In the genomic region with DNA sequence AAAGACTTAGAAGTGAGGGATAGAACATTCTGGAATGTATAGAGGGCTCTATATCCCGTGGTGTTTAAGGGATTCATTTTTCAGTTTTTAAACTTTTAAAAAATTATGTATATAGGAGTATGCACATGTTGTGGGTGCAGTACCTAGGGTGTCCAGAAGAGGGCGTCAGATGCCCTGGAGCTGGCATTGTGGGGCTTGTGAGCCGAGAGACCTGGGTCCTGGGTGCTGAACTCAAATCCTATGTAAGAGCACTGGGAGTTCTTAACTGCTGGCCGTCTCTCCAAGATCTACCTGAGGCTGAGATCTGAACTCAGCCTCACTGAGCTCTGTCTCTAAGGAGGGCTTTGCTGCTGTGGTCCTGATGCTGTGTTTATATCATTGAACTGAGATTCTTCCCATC, we compare ENCODE assay signal across 12 mouse cellular contexts. TPM values are rescaled to one million over a fixed set of nuclear protein-coding genes. Genes with fewer than 3 reads are reported as not detected.
DNase-seq lines count a peak whose midpoint lies in the region; ATAC-seq and TF ChIP-seq lines count a peak whose summit lies in the region.
"Had no signal": no experiment of that assay in that cellular context is flagged by ENCODE, and none has a peak within 500 bp of the region (broad histone marks: within the 10 kb centered on the region; RNA-seq: fewer than 3 reads in every experiment).

No protein-coding gene starts in this region.

- WGBS in forebrain, embryonic 11.5 days, result 64% methylated on average over 4 of the region's 4 CpGs
- 63% methylated on average over 4 of the region's 4 CpGs for WGBS in forebrain, embryonic 16.5 days
- 55% methylated on average over 4 of the region's 4 CpGs for WGBS in kidney, postnatal 0 days
- WGBS in stomach, postnatal 0 days, result 63% methylated on average over 4 of the region's 4 CpGs

- no peak for ATAC-seq in forebrain, embryonic 11.5 days (replicated peaks; ENCODE audit: low FRiP score)
- no peak for ATAC-seq in forebrain, embryonic 16.5 days
- ATAC-seq in kidney, postnatal 0 days (replicated peaks; ENCODE audit: low FRiP score, low read depth), result no peak
- no peak for ATAC-seq in stomach, postnatal 0 days (ENCODE audit: low FRiP score, low TSS enrichment)

- H3K9ac ChIP-seq in forebrain, embryonic 11.5 days (ENCODE audit: low read length), result no peak overlapping the region
- H3K9ac ChIP-seq in forebrain, embryonic 16.5 days (replicated peaks; ENCODE audit: low read depth, low read length), result no peak overlapping the region
- H3K9ac ChIP-seq in kidney, postnatal 0 days (ENCODE audit: low read depth, low read length), result no peak overlapping the region
- H3K9ac ChIP-seq in stomach, postnatal 0 days (ENCODE audit: low read length), result no peak overlapping the region
- H3K9ac ChIP-seq: forebrain, embryonic 12.5 days had no signal

- no peak overlapping the region for H3K4me2 ChIP-seq in forebrain, embryonic 11.5 days (ENCODE audit: low read depth, low read length, severe bottlenecking)
- no peak overlapping the region for H3K4me2 ChIP-seq in forebrain, embryonic 16.5 days (ENCODE audit: low read length)
- H3K4me2 ChIP-seq in kidney, postnatal 0 days (ENCODE audit: low read length), result no peak overlapping the region
- H3K4me2 ChIP-seq in stomach, postnatal 0 days (replicated peaks; ENCODE audit: low read depth), result no peak overlapping the region
- H3K4me2 ChIP-seq: forebrain, embryonic 12.5 days had no signal

- H3K4me1 ChIP-seq in forebrain, embryonic 11.5 days (replicated peaks; ENCODE audit: control insufficient read depth, insufficient read depth, low read length), result no peaks in the 10 kb centered on the region
- H3K4me1 ChIP-seq in forebrain, embryonic 16.5 days (replicated peaks; ENCODE audit: control insufficient read depth, insufficient read depth, low read length), result no peaks in the 10 kb centered on the region
- H3K4me1 ChIP-seq in kidney, postnatal 0 days (replicated peaks; ENCODE audit: insufficient read depth, low read length), result no peaks in the 10 kb centered on the region
- H3K4me1 ChIP-seq in stomach, postnatal 0 days (replicated peaks; ENCODE audit: control insufficient read depth, insufficient read depth), result no peaks in the 10 kb centered on the region

- no peak overlapping the region for H3K4me3 ChIP-seq in forebrain, embryonic 11.5 days (ENCODE audit: low read depth, low read length)
- no peak overlapping the region for H3K4me3 ChIP-seq in forebrain, embryonic 16.5 days (replicated peaks; ENCODE audit: low read length)
- H3K4me3 ChIP-seq in kidney, postnatal 0 days (replicated peaks; ENCODE audit: low read depth, low read length), result no peak overlapping the region
- H3K4me3 ChIP-seq in stomach, postnatal 0 days (ENCODE audit: low read depth, low read length), result no peak overlapping the region
- H3K4me3 ChIP-seq: forebrain, embryonic 12.5 days had no signal

- no peak for TF ChIP-seq EP300 in stomach, postnatal 0 days (optimal IDR thresholded peaks at IDR 0.05)

- TF ChIP-seq CTCF in kidney, postnatal 0 days (IDR thresholded peaks at IDR 0.05; ENCODE audit: low read depth), result peak; percentile 30; the same call in 1 of the 2 replicates
- TF ChIP-seq CTCF in stomach, postnatal 0 days (IDR thresholded peaks at IDR 0.05; ENCODE audit: low read depth), result peak; percentile 48

- H3K27me3 ChIP-seq in forebrain, embryonic 11.5 days (ENCODE audit: control insufficient read depth, insufficient read depth, low read length), result no peaks in the 10 kb centered on the region
- no peaks in the 10 kb centered on the region for H3K27me3 ChIP-seq in forebrain, embryonic 16.5 days (replicated peaks; ENCODE audit: control insufficient read depth, insufficient read depth, low read length)
- no peaks in the 10 kb centered on the region for H3K27me3 ChIP-seq in kidney, postnatal 0 days (ENCODE audit: insufficient read depth, low read length)
- no peaks in the 10 kb centered on the region for H3K27me3 ChIP-seq in stomach, postnatal 0 days (ENCODE audit: control insufficient read depth, insufficient read depth, low read length)
- H3K27me3 ChIP-seq: forebrain, embryonic 12.5 days had no signal

- H3K9me3 ChIP-seq in forebrain, embryonic 11.5 days (ENCODE audit: control insufficient read depth, low read length), result no peaks in the 10 kb centered on the region
- no peaks in the 10 kb centered on the region for H3K9me3 ChIP-seq in forebrain, embryonic 16.5 days (ENCODE audit: control insufficient read depth, low read length)
- H3K9me3 ChIP-seq in kidney, postnatal 0 days (replicated peaks; ENCODE audit: low read length), result no peaks in the 10 kb centered on the region
- no peaks in the 10 kb centered on the region for H3K9me3 ChIP-seq in stomach, postnatal 0 days (ENCODE audit: control insufficient read depth, low read length)

- H3K27ac ChIP-seq in forebrain, embryonic 11.5 days (ENCODE audit: low read depth, low read length), result no peak overlapping the region
- H3K27ac ChIP-seq in forebrain, embryonic 16.5 days (ENCODE audit: low read length), result no peak overlapping the region
- no peak overlapping the region for H3K27ac ChIP-seq in kidney, postnatal 0 days
- no peak overlapping the region for H3K27ac ChIP-seq in stomach, postnatal 0 days (replicated peaks)
- H3K27ac ChIP-seq: forebrain, embryonic 12.5 days had no signal

- H3K36me3 ChIP-seq in forebrain, embryonic 11.5 days (ENCODE audit: control insufficient read depth, insufficient read depth, low read length), result no peaks in the 10 kb centered on the region
- H3K36me3 ChIP-seq in forebrain, embryonic 16.5 days (ENCODE audit: control insufficient read depth, insufficient read depth), result no peaks in the 10 kb centered on the region
- H3K36me3 ChIP-seq in kidney, postnatal 0 days (ENCODE audit: insufficient read depth, low read length), result no peaks in the 10 kb centered on the region
- H3K36me3 ChIP-seq in stomach, postnatal 0 days (ENCODE audit: control insufficient read depth, insufficient read depth, low read length), result no peaks in the 10 kb centered on the region
- H3K36me3 ChIP-seq: forebrain, embryonic 12.5 days had no signal

- peak; percentile 41 for DNase-seq in forebrain, embryonic 11.5 days (ENCODE audit: low spot score)
- no peak for DNase-seq in kidney, postnatal 0 days (ENCODE audit: low spot score)
- no peak for DNase-seq in kidney, postnatal 36 days
- DNase-seq in right cerebral cortex, postnatal 4 days, result peak; percentile 2
- DNase-seq in right cerebral cortex, postnatal 36 days (ENCODE audit: low spot score in 2 of 2), result no peak
- peak; percentile 8 for DNase-seq in stomach, postnatal 0 days (ENCODE audit: low spot score)
- DNase-seq in layer of hippocampus, adult 9-10 months (ENCODE audit: low spot score), result no peak
- DNase-seq: cerebellum, postnatal 10 days had no signal

RNA-seq across cellular contexts. Expression of a gene that starts 23.8 kb away (rescaled TPM):
- 0.23 and 1.3 TPM in 2 replicates for polyA plus RNA-seq in forebrain, embryonic 11.5 days (2014; fragmentation: Nextera tagmentation; extraction: Ambion mirVana)
- polyA plus RNA-seq in forebrain, embryonic 16.5 days (2015; fragmentation: Nextera tagmentation; extraction: Ambion mirVana), result 0.88 and 1.0 TPM in 2 replicates
- 21.1 and 21.8 TPM in 2 replicates for polyA plus RNA-seq in kidney, postnatal 0 days (2015; fragmentation: Nextera tagmentation; extraction: Ambion mirVana)
- polyA plus RNA-seq in stomach, postnatal 0 days (2015; fragmentation: Nextera tagmentation; extraction: Ambion mirVana), result 0.64 and 0.69 TPM in 2 replicates

RNA-seq across cellular contexts. Expression of a gene that starts 36.8 kb away (rescaled TPM):
- 0.12 TPM in 1 of 2 replicates, not detected in the other for polyA plus RNA-seq in forebrain, embryonic 11.5 days (2014; fragmentation: Nextera tagmentation; extraction: Ambion mirVana)
- not detected in 2 replicates for polyA plus RNA-seq in forebrain, embryonic 16.5 days (2015; fragmentation: Nextera tagmentation; extraction: Ambion mirVana)
- polyA plus RNA-seq in kidney, postnatal 0 days (2015; fragmentation: Nextera tagmentation; extraction: Ambion mirVana), result 0.23 and 0.28 TPM in 2 replicates
- 1.3 and 2.1 TPM in 2 replicates for polyA plus RNA-seq in stomach, postnatal 0 days (2015; fragmentation: Nextera tagmentation; extraction: Ambion mirVana)
- polyA plus RNA-seq: heart, postnatal 0 days; liver, embryonic 16.5 days had no signal

Comparison
In these comparisons a context has a peak if more than half of its experiments do, and no peak if none do; other contexts are left out.
1. DNase-seq: peak in forebrain, embryonic 11.5 days (single experiment), right cerebral cortex, postnatal 4 days (single experiment) and stomach, postnatal 0 days (single experiment); none in kidney, postnatal 0 days (single experiment), kidney, postnatal 36 days (0 of 2), right cerebral cortex, postnatal 36 days (0 of 2) and layer of hippocampus, adult 9-10 months (single experiment).